8 mouse cellular contexts compared by ENCODE assay signal in genomic region chr13:80883190-80883589, GRCm38 (mm10). TPM values are rescaled to one million over a fixed set of nuclear protein-coding genes. Genes with fewer than 3 reads are reported as not detected.
DNase-seq lines count a peak whose midpoint lies in the region; ATAC-seq and TF ChIP-seq lines count a peak whose summit lies in the region.

TSS of gene Arrdc3 (plus strand) at chr13:80883384.

- H3K27ac ChIP-seq in gastrocnemius, adult 2 months, result peak within 1 kb of the TSS; percentile 100
- H3K27ac ChIP-seq in hindbrain, postnatal 0 days, result peak within 1 kb of the TSS; percentile 100
- H3K27ac ChIP-seq in left cerebral cortex, adult 2 months, result peak within 1 kb of the TSS; percentile 100

- DNase-seq in WW6 (ENCODE audit: low read depth, low spot score), result peak; percentile 91
- DNase-seq in cerebellum, postnatal 4 days (ENCODE audit: low spot score in 2 of 2), result peak; percentile 94 to 97
- peak; percentile 98 for DNase-seq in gastrocnemius, adult 2 months
- peak; percentile 99 for DNase-seq in hindbrain, postnatal 0 days (ENCODE audit: low spot score)
- DNase-seq in left cerebral cortex, adult 2 months (ENCODE audit: extremely low spot score in 1 of 2, low spot score in 2 of 2), result peak; percentile 97
- DNase-seq in right cerebral cortex, adult 2 months (ENCODE audit: low spot score in 2 of 2), result peak; percentile 96 to 98
- peak; percentile 97 for DNase-seq in urinary bladder, postnatal 14 days (ENCODE audit: low spot score)

- H3K9ac ChIP-seq in hindbrain, postnatal 0 days (replicated peaks; ENCODE audit: low read length), result peak within 1 kb of the TSS; percentile 100

- ATAC-seq in hindbrain, postnatal 0 days, result peak; percentile 64
- ATAC-seq in megakaryocyte, adult 5-6 weeks (ENCODE audit: poor library complexity, severe bottlenecking), result peak; percentile 37

- H3K4me1 ChIP-seq in hindbrain, postnatal 0 days (ENCODE audit: insufficient read depth, low read length), result 0 out of 2 replicates have a peak, but pooled peaks cover 2% of the 10 kb centered on the region

- H3K27me3 ChIP-seq in hindbrain, postnatal 0 days (ENCODE audit: insufficient read depth, low read length), result no peaks in the 10 kb centered on the region

- H3K36me3 ChIP-seq in hindbrain, postnatal 0 days (ENCODE audit: insufficient read depth, low read length), result no peaks in the 10 kb centered on the region; the same call in 1 of the 2 replicates

- peak within 1 kb of the TSS; percentile 58 for H3K4me2 ChIP-seq in hindbrain, postnatal 0 days (ENCODE audit: low read depth, low read length)

- intact Hi-C loops in gastrocnemius, adult 2 months (cut with DNase I), result loop anchor here (2.0 to 5.0 kb wide), 5 partner anchors 140 to 899 kb away; partner anchors contain the start of genes Cetn3 and Lysmd3
- intact Hi-C loops in left cerebral cortex, adult 2 months (cut with DNase I), result loop anchor here (2.0 to 10.0 kb wide), 4 partner anchors 212 to 772 kb away; partner anchors contain the start of gene Lysmd3

- H3K9me3 ChIP-seq in hindbrain, postnatal 0 days (ENCODE audit: low read length), result no peaks in the 10 kb centered on the region

- under 1% methylated on average over 24 of the region's 31 CpGs for WGBS in hindbrain, postnatal 0 days

- H3K4me3 ChIP-seq in gastrocnemius, adult 2 months, result peak within 1 kb of the TSS; percentile 91
- peak within 1 kb of the TSS; percentile 65 for H3K4me3 ChIP-seq in hindbrain, postnatal 0 days (ENCODE audit: low read length)
- peak within 1 kb of the TSS; percentile 70 for H3K4me3 ChIP-seq in left cerebral cortex, adult 2 months

- no peak for TF ChIP-seq CTCF in gastrocnemius, adult 2 months (IDR thresholded peaks at IDR 0.05)
- TF ChIP-seq CTCF in hindbrain, postnatal 0 days (IDR thresholded peaks at IDR 0.05; ENCODE audit: low read depth), result no peak
- no peak for TF ChIP-seq CTCF in left cerebral cortex, adult 2 months (IDR thresholded peaks at IDR 0.05)

RNA-seq across cellular contexts. Expression of gene Arrdc3, which starts in this region (rescaled TPM):
- total RNA-seq in gastrocnemius, adult 2 months (2021), result 100 to 1,000 TPM in 1 of 2 experiments, 10 to 100 TPM in 1; 21.1 to 141 TPM
- 82.1 and 100 TPM in 2 replicates for total RNA-seq in hindbrain, postnatal 0 days (2014; rRNA removed)
- polyA plus RNA-seq in hindbrain, postnatal 0 days (2015; fragmentation: Nextera tagmentation; extraction: Ambion mirVana), result 48.1 and 49.8 TPM in 2 replicates
- 10 to 100 TPM; 34.0 to 39.4 TPM for total RNA-seq in left cerebral cortex, adult 2 months (2021)
- total RNA-seq in megakaryocyte, adult 5-6 weeks (2015), result 44.1 and 57.6 TPM in 2 replicates
- 70.0 and 72.3 TPM in 2 replicates for total RNA-seq in megakaryocyte, adult 5-6 weeks (2017)

Comparison
In these comparisons a context has a peak if more than half of its experiments do, and no peak if none do; other contexts are left out.
1. Peak in every context shown above with its lines: DNase-seq, ATAC-seq, H3K4me3 ChIP-seq and H3K27ac ChIP-seq.